ENCODE assay signal across 1 mouse cellular context in the genomic region with DNA sequence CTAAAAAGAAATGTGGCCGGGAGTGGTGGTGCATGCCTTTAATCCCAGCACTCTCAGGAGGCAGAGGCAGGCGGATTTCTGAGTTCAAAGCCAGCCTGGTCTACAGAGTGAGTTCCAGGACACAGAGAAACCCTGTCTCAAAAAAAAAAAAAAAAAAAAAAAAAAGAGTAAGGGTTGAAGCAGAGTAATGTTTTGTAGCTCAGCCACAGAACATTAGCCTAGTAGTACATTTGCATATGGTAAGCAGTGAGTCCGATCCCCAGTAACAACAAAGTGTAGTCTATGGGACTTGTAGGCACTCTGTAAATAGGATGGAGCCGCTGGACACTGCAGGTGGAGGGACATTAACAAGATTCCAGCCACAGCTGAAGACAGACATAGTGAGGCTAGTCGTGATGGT.
TF ChIP-seq lines count a peak whose summit lies in the region.

No protein-coding gene starts in this region.

TF ChIP-seq in myocyte, 11 proteins besides CTCF, POLR2A, EP300 and RAD21:
- TF ChIP-seq SRF (IDR thresholded peaks at IDR 0.05; ENCODE audit: control insufficient read depth, insufficient read length, low read depth) (no peak), TCF3 (IDR thresholded peaks at IDR 0.05; ENCODE audit: insufficient read length, low read depth) (no peak)
